Comparison of ENCODE assay signal across 32 mouse cellular contexts in the genomic region with DNA sequence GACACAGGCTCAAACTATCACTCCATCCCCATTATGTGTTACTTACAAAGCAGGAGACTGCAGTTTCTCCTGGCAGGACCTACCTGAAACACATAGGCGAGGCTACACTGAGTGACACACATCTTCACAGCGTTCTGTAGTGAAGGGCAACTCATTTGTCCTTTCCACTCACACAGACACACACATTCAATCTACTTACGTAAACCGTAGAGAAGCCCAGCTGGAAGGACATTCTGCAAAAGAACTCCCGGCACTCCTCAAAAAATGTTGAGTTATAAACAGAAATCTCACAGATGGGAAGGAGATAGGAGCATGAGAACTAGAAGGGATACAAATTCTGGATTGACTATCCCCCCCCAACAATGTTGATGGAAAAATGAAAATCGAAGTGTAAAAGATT. TPM values are rescaled to one million over a fixed set of nuclear protein-coding genes. Genes with fewer than 3 reads are reported as not detected.
DNase-seq lines count a peak whose midpoint lies in the region; ATAC-seq and TF ChIP-seq lines count a peak whose summit lies in the region.
"Had no signal": no experiment of that assay in that cellular context is flagged by ENCODE, and none has a peak within 500 bp of the region (broad histone marks: within the 10 kb centered on the region; RNA-seq: fewer than 3 reads in every experiment).

No protein-coding gene starts in this region.

- H3K27me3 ChIP-seq in liver, postnatal 0 days (ENCODE audit: insufficient read depth, low read length) = no peaks in the 10 kb centered on the region
- H3K27me3 ChIP-seq: forebrain, embryonic 13.5 days; heart, embryonic 15.5 days; hindbrain, embryonic 12.5 days; intestine, embryonic 15.5 days; limb, embryonic 12.5 days; liver, embryonic 15.5 days; midbrain, embryonic 12.5 days; neural tube, embryonic 12.5 days had no signal

- DNase-seq in frontal cortex, adult 2 months (ENCODE audit: extremely low spot score in 1 of 2, low spot score in 1 of 2) = peak; percentile 16 to 36
- no peak for DNase-seq in frontal cortex, postnatal 25 days (ENCODE audit: low spot score in 2 of 2)
- no peak for DNase-seq in left cerebral cortex, adult 2 months (ENCODE audit: extremely low spot score in 1 of 2, low spot score in 2 of 2)
- DNase-seq in left cerebral cortex, adult 8-10 months (ENCODE audit: low spot score in 2 of 2) = no peak
- peak; percentile 28 to 32 for DNase-seq in right cerebral cortex, adult 2 months (ENCODE audit: low spot score in 2 of 2)
- no peak for DNase-seq in right cerebral cortex, postnatal 4 days
- DNase-seq in liver, postnatal 0 days = no peak
- DNase-seq: adrenal gland, adult 8-10 months; cerebellum, adult 8-10 months; cerebellum, postnatal 36 days; gastrocnemius, postnatal 14 days; heart, postnatal 36 days; kidney, adult 8-10 months; kidney, postnatal 4 days; lung, postnatal 4 days; thymus, adult 2 months; thymus, postnatal 4 days had no signal

- no peak overlapping the region for H3K4me3 ChIP-seq in left cerebral cortex, adult 2 months
- H3K4me3 ChIP-seq in liver, postnatal 0 days (ENCODE audit: low read depth, low read length) = no peak overlapping the region
- H3K4me3 ChIP-seq: forebrain, embryonic 13.5 days; heart, embryonic 10.5 days; heart, embryonic 15.5 days; hindbrain, embryonic 12.5 days; intestine, embryonic 15.5 days; limb, embryonic 12.5 days; liver, embryonic 15.5 days; megakaryocyte, embryonic 14.5 days; midbrain, embryonic 12.5 days; myocyte; neural tube, embryonic 12.5 days had no signal

- H3K4me1 ChIP-seq in liver, postnatal 0 days (ENCODE audit: insufficient read depth) = no peaks in the 10 kb centered on the region
- H3K4me1 ChIP-seq: forebrain, embryonic 13.5 days; heart, embryonic 10.5 days; heart, embryonic 15.5 days; hindbrain, embryonic 12.5 days; intestine, embryonic 15.5 days; limb, embryonic 12.5 days; liver, embryonic 15.5 days; megakaryocyte, embryonic 14.5 days; midbrain, embryonic 12.5 days; neural tube, embryonic 12.5 days had no signal

- intact Hi-C loops in left cerebral cortex, adult 2 months (cut with DNase I) = no loop called here

- ATAC-seq in liver, postnatal 0 days = no peak
- ATAC-seq: forebrain, embryonic 13.5 days; hindbrain, postnatal 0 days; intestine, embryonic 15.5 days had no signal

- TF ChIP-seq EP300 in liver, postnatal 0 days (IDR thresholded peaks at IDR 0.05; ENCODE audit: low read depth) = no peak

- H3K4me2 ChIP-seq in liver, postnatal 0 days (ENCODE audit: low read depth, low read length) = no peak overlapping the region
- H3K4me2 ChIP-seq: forebrain, embryonic 13.5 days; heart, embryonic 15.5 days; hindbrain, embryonic 12.5 days; intestine, embryonic 15.5 days; limb, embryonic 12.5 days; liver, embryonic 15.5 days; midbrain, embryonic 12.5 days; neural tube, embryonic 12.5 days had no signal

- H3K36me3 ChIP-seq in liver, postnatal 0 days (replicated peaks; ENCODE audit: insufficient read depth, low read length) = no peaks in the 10 kb centered on the region
- H3K36me3 ChIP-seq: G1E; heart, embryonic 10.5 days; heart, embryonic 15.5 days; hindbrain, embryonic 12.5 days; intestine, embryonic 15.5 days; limb, embryonic 12.5 days; liver, embryonic 15.5 days; midbrain, embryonic 12.5 days; neural tube, embryonic 12.5 days had no signal

- H3K9ac ChIP-seq in liver, postnatal 0 days (replicated peaks) = no peak overlapping the region
- H3K9ac ChIP-seq: forebrain, embryonic 13.5 days; heart, embryonic 15.5 days; hindbrain, embryonic 12.5 days; intestine, embryonic 15.5 days; limb, embryonic 12.5 days; liver, embryonic 15.5 days; midbrain, embryonic 12.5 days; neural tube, embryonic 12.5 days had no signal

- no peaks in the 10 kb centered on the region for H3K9me3 ChIP-seq in liver, postnatal 0 days (ENCODE audit: low read length)
- H3K9me3 ChIP-seq: forebrain, embryonic 13.5 days; G1E; heart, embryonic 10.5 days; heart, embryonic 15.5 days; hindbrain, embryonic 12.5 days; intestine, embryonic 15.5 days; limb, embryonic 12.5 days; liver, embryonic 15.5 days; megakaryocyte, embryonic 14.5 days; midbrain, embryonic 12.5 days; neural tube, embryonic 12.5 days had no signal

- TF ChIP-seq CTCF in left cerebral cortex, adult 2 months (IDR thresholded peaks at IDR 0.05) = no peak
- no peak for TF ChIP-seq CTCF in liver, postnatal 0 days (IDR thresholded peaks at IDR 0.05; ENCODE audit: low read depth)

- WGBS in liver, postnatal 0 days (ENCODE audit: insufficient replicate concordance) = 75% methylated on average over 6 of the region's 6 CpGs

- H3K27ac ChIP-seq in left cerebral cortex, adult 2 months = peak overlapping the region; percentile 1; the same call in 1 of the 2 replicates
- no peak overlapping the region for H3K27ac ChIP-seq in liver, postnatal 0 days (ENCODE audit: low read depth)
- H3K27ac ChIP-seq: forebrain, embryonic 13.5 days; heart, embryonic 10.5 days; heart, embryonic 15.5 days; hindbrain, embryonic 12.5 days; hindbrain, postnatal 0 days; intestine, embryonic 15.5 days; kidney, postnatal 0 days; limb, embryonic 12.5 days; liver, embryonic 15.5 days; midbrain, embryonic 12.5 days; neural tube, embryonic 12.5 days; stomach, postnatal 0 days had no signal

RNA-seq across cellular contexts. Expression of a gene that starts 9.1 kb away (rescaled TPM):
- 5.3 and 5.4 TPM in 2 replicates for polyA plus RNA-seq in frontal cortex, adult 2 months (2012; rRNA removed)
- 10 to 100 TPM in 1 of 2 experiments, 1 to 10 TPM in 1; 8.9 to 15.5 TPM for total RNA-seq in left cerebral cortex, adult 2 months (2021)
- total RNA-seq in left cerebral cortex, adult 8-10 months (2022) = 10 to 100 TPM in 3 of 4 experiments, 1 to 10 TPM in 1; 9.9 to 17.0 (median 11.9) TPM
- polyA plus RNA-seq in liver, postnatal 0 days (2015; fragmentation: Nextera tagmentation; extraction: Ambion mirVana) = 7.3 and 8.0 TPM in 2 replicates

RNA-seq across cellular contexts. Expression of a gene that starts 38.3 kb away (rescaled TPM):
- polyA plus RNA-seq in frontal cortex, adult 2 months (2012; rRNA removed) = 166 and 187 TPM in 2 replicates
- 100 to 1,000 TPM; 225 to 229 TPM for total RNA-seq in left cerebral cortex, adult 2 months (2021)
- 100 to 1,000 TPM; 215 to 235 (median 222) TPM for total RNA-seq in left cerebral cortex, adult 8-10 months (2022)
- 298 and 303 TPM in 2 replicates for polyA plus RNA-seq in liver, postnatal 0 days (2015; fragmentation: Nextera tagmentation; extraction: Ambion mirVana)

RNA-seq across cellular contexts. Expression of a gene that starts 52.6 kb away (rescaled TPM):
- 43.7 and 47.3 TPM in 2 replicates for polyA plus RNA-seq in frontal cortex, adult 2 months (2012; rRNA removed)
- total RNA-seq in left cerebral cortex, adult 2 months (2021) = 10 to 100 TPM; 38.7 to 39.3 TPM
- total RNA-seq in left cerebral cortex, adult 8-10 months (2022) = 10 to 100 TPM; 34.6 to 37.2 (median 35.7) TPM
- 24.9 and 26.6 TPM in 2 replicates for polyA plus RNA-seq in liver, postnatal 0 days (2015; fragmentation: Nextera tagmentation; extraction: Ambion mirVana)

Comparison
In these comparisons a context has a peak if more than half of its experiments do, and no peak if none do; other contexts are left out.
1. DNase-seq: peak in frontal cortex, adult 2 months (2 of 2) and right cerebral cortex, adult 2 months (2 of 2); none in frontal cortex, postnatal 25 days (0 of 2), left cerebral cortex, adult 2 months (0 of 2), left cerebral cortex, adult 8-10 months (0 of 2), right cerebral cortex, postnatal 4 days (single experiment) and liver, postnatal 0 days (single experiment).